Mouse (Mus musculus) bone marrow, adult 2 months (tissue): ENCODE measurements around the gene Rad1.

Experiments used
- CTCF ChIP-seq: fragments of 200-500 bp; IDR thresholded peaks from 2 replicates; pipeline ENCODE4 v1.5.1; 2011; ENCODE audit warnings: low read length, control low read depth; ENCODE audit not compliant: control insufficient read depth, insufficient read depth
- POLR2A ChIP-seq: fragments of 200-500 bp; IDR thresholded peaks from 2 replicates; pipeline ENCODE4 v1.6.1; 2011; ENCODE audit warnings: low read depth, mild to moderate bottlenecking, control low read depth, low read length, borderline replicate concordance; ENCODE audit not compliant: control insufficient read depth

DNA sequence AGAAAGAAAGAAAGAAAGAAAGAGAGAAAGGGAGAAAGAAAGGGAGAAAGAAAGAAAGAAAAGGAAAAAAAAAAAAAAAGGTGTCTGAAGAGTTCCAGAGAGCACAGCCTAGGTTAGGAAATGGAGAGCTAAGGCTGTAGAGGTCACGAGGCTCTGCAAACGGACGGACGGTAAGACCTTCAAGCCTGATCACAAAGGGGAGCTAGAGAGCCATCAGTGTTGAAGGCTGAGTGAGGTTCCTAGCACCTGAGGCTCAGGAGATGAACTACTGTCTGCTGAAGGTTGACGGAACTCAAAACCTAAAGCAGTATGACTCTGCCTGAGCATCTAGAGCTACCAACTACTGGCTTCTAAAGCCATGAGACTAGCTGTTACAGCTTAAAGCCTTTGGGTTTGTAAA, 48.8 kb downstream of the Rad1 start:
- TF ChIP-seq POLR2A (no peak), CTCF (no peak)
